Mouse (Mus musculus) heart, adult 2 months (tissue): ENCODE results near the gene Masp1.

Experiments used
- CTCF ChIP-seq: fragments of 200-600 bp; IDR thresholded peaks from 2 replicates; pipeline ENCODE4 v1.8.1; 2022; ENCODE audit warnings: antibody characterized with exemption, mild to moderate bottlenecking, moderate library complexity
- EP300 ChIP-seq: fragments of 200-500 bp; IDR thresholded peaks from 2 replicates; pipeline ENCODE4 v1.6.1; 2011; ENCODE audit warnings: low read depth, low read length, control low read depth; ENCODE audit not compliant: insufficient read depth

GRCm38 (mm10) chr16:23497881-23498280, 22.7 kb downstream of the Masp1 start:
- TF ChIP-seq EP300 (no peak), CTCF (no peak)
